Mouse (Mus musculus): ENCODE measurements around the gene Lrp3.

Lrp3 gene

DNA sequence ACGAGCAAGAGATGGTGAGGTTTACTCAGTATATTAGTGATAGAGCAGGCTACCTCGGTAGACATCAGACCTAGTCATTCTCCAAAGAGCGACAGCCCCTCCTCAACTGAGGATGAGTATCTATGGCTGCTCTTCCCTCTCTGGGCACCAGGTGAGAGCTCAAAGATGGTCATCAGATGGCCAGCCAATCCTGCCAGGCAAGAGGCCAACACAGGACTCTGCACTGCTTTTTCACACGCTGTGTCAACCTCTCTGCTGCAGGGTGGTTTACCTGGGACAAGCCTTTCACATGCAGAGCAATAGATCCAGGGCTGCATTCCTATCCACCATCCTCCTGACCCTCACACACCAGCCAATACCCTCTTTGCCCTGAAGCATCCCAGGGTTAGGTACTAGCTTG, 3.5 kb downstream of the Lrp3 start:
- ChIA-PET CTCF (no interaction called here), POLR2A (interaction anchor here in 2 of 4 experiments (0.5 to 1.1 kb wide), 4 partner anchors 25 to 682 kb away, joined by 3 to 7 read pairs (median 3); partner anchors contain the start of gene Slc7a10 (in 1 of the 2))

- POLR2A ChIA-PET = no interaction called here
- CTCF ChIA-PET = no interaction called here
Measured at GRCm38 (mm10) chr7:35199755-35200154, 15.5 kb downstream of the Lrp3 start.

GRCm38 (mm10) chr7:35198981-35199754, 16.1 kb downstream of the Lrp3 start:
- CTCF ChIA-PET = no interaction called here
- POLR2A ChIA-PET = no interaction called here

- POLR2A ChIA-PET = interaction anchor here in 1 of 4 experiments (0.7 kb wide), 1 partner anchor 19 kb away, joined by 3 read pairs; the partner anchor contains the start of gene Lrp3
- CTCF ChIA-PET = no interaction called here
Measured at GRCm38 (mm10) chr7:35197022-35197421, 18.3 kb downstream of the Lrp3 start.

DNA sequence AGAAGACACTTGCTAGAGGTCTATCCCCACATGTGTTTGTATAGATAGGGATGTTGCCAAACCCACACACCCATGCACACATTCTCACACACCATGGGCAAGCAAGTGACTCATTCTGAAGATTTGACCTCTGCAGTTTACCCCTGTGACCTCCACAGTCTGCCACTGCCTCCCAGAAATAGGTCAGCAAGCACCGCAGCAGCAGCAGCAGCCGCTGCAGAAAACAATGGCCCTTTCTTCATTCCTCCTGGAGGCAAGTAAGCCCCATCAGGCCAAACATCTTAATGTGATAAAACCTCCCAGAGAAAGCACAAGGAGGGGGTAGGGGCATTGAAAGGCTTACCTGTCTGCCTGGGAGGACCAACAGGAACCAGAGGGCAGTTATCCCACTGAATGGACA, 24.0 kb downstream of the Lrp3 start:
- CTCF ChIA-PET = interaction anchor here in 1 of 4 experiments (1.0 kb wide), 1 partner anchor 73 kb away, joined by 3 read pairs; no protein-coding TSS in a partner anchor

GRCm38 (mm10) chr7:35189699-35190098, 25.6 kb downstream of the Lrp3 start:
- CTCF ChIA-PET = no interaction called here
- POLR2A ChIA-PET = interaction anchor here in 1 of 4 experiments (0.5 kb wide), 1 partner anchor 69 kb away, joined by 3 read pairs; no protein-coding TSS in a partner anchor

More for the DNA sequence above, 24.0 kb downstream of the Lrp3 start:
- POLR2A ChIA-PET = no interaction called here

- POLR2A ChIA-PET = interaction anchor here in 2 of 4 experiments (0.6 to 1.0 kb wide), 5 partner anchors 16 to 360 kb away, joined by 3 to 6 read pairs (median 3); no protein-coding TSS in a partner anchor
- CTCF ChIA-PET = interaction anchor here in 3 of 4 experiments (0.6 to 2.0 kb wide), 9 partner anchors 9 to 374 kb away, joined by 3 to 9 read pairs (median 4); no protein-coding TSS in a partner anchor
Measured at GRCm38 (mm10) chr7:35185889-35186569, 29.3 kb downstream of the Lrp3 start, which contains the start of gene Slc7a10. Slc7a10 (plus strand) TSS chr7:35186385.

GRCm38 (mm10) chr7:35184833-35185724, 30.2 kb downstream of the Lrp3 start:
- ChIA-PET POLR2A (interaction anchor here in 3 of 4 experiments (0.6 to 1.5 kb wide), 4 partner anchors 48 to 359 kb away, joined by 4 to 6 read pairs (median 5); no protein-coding TSS in a partner anchor), CTCF (interaction anchor here in 3 of 4 experiments (0.6 to 2.0 kb wide), 9 partner anchors 8 to 778 kb away, joined by 3 to 6 read pairs (median 4); no protein-coding TSS in a partner anchor)

DNA sequence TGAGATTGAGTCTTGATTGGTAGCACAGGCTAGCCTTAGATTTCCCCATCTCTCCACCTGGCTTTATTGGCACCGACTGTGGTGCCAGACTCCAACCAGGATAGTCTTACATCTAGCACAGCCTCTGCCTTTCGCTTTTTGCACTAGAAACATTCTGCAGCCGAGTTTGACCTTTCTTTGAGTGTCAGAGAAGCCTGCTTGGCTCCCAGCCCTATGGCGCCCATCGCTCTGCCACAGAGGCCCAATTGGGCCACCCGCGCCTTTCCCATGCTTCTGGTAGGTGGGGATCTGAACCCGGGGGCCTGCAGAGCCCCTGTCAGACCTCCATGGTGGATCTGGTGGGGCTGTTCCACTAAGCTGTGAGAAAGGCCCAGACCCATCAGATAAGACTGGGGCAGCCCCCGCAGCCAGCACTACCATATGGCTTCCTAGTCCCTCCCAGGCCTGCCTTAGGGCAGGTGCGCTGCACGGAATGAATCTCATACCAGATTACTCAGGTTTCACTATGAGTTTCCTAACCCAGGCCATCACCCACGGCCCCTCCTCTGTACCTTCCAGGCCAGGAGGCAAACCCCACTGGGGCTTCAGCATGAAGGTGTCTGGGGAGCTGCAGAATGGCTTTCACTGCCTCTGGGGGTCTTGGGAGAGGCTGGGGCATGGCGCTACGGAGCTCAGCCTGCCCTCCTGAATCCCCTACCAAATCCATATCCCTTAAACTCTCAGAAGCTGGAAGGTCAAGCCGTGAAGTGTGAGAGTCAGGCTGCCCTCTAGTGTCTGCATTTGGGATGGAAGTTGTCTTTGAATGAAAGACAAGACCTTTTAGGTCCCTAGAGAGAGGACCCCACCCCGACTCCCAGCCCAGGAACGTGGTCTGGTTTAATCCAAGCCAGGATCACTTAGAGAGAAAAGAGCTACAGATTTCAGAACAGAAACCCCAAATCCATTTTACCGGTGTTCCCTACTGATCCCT, 38.6 kb downstream of the Lrp3 start:
- POLR2A ChIA-PET = interaction anchor here in 3 of 4 experiments (0.5 to 1.2 kb wide), 4 partner anchors 56 to 501 kb away, joined by 3 to 4 read pairs (median 3); partner anchors contain the start of gene Chst8 (in 1 of the 3)
- CTCF ChIA-PET = interaction anchor here (0.5 to 1.8 kb wide), 43 partner anchors 8 to 737 kb away, joined by 3 to 11 read pairs (median 3); partner anchors contain the start of genes Slc7a10 (in 2 of the 4), Cebpa (in 1 of the 4) and Cebpg (in 1 of the 4)

DNA sequence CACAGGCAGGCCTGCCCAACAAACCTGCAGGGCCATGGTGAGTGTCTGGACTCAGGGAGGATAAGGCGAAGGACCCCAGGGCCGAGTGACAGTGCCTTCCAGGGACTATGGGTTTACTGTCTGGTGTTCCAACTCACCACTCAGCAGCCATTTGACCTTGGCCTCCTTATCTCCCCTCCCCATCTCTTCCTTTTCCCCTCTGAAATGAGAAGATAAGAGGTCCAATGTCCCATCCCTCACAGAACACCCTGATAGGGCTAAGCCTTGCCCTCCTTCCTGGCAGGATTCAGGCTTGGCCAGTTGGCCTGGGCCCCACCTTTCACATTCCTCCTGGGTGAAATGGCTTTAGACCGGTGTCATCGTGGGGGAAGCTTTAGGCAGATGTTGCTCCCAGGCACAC, 39.8 kb downstream of the Lrp3 start:
- ChIA-PET POLR2A (no interaction called here), CTCF (interaction anchor here in 1 of 4 experiments (0.7 kb wide), 1 partner anchor 88 kb away, joined by 4 read pairs; no protein-coding TSS in a partner anchor)

- ChIA-PET CTCF (interaction anchor here (0.6 to 5.5 kb wide), 22 partner anchors 38 to 602 kb away, joined by 3 to 63 read pairs (median 8); partner anchors contain the start of genes Cebpa (in 1 of the 4) and Cebpg (in 1 of the 4)), POLR2A (interaction anchor here in 2 of 4 experiments (0.6 to 3.1 kb wide), 3 partner anchors 55 to 260 kb away, joined by 3 to 11 read pairs (median 4); partner anchors contain the start of genes Cebpa (in 1 of the 2) and Pepd (in 1 of the 2))
Measured at GRCm38 (mm10) chr7:35172519-35172918, 42.8 kb downstream of the Lrp3 start.

- POLR2A ChIA-PET = interaction anchor here in 2 of 4 experiments (0.6 to 3.1 kb wide), 11 partner anchors 12 to 497 kb away, joined by 3 to 11 read pairs (median 3); partner anchors contain the start of genes Cebpa (in 1 of the 2), Chst8 (in 1 of the 2) and Pepd (in 1 of the 2)
- CTCF ChIA-PET = interaction anchor here (0.6 to 5.5 kb wide), 60 partner anchors 9 to 601 kb away, joined by 3 to 63 read pairs (median 4); partner anchors contain the start of genes Cebpa (in 3 of the 4), Cebpg (in 2 of the 4), Cep89 (in 1 of the 4) and Faap24 (in 1 of the 4)
Measured at GRCm38 (mm10) chr7:35171867-35172382, 43.4 kb downstream of the Lrp3 start.

GRCm38 (mm10) chr7:35169341-35169740, 46.0 kb downstream of the Lrp3 start:
- POLR2A ChIA-PET = interaction anchor here (0.5 to 1.7 kb wide), 11 partner anchors 13 to 379 kb away, joined by 3 to 5 read pairs (median 3); partner anchors contain the start of genes Cebpa (in 1 of the 4), Cebpg (in 1 of the 4), Chst8 (in 1 of the 4) and Rhpn2 (in 1 of the 4)
- CTCF ChIA-PET = interaction anchor here (0.5 to 5.5 kb wide), 54 partner anchors 8 to 490 kb away, joined by 3 to 63 read pairs (median 4); partner anchors contain the start of genes Cebpa (in 2 of the 4), Cebpg (in 1 of the 4) and Lrp3 (in 1 of the 4)

GRCm38 (mm10) chr7:35167925-35168324, 47.4 kb downstream of the Lrp3 start:
- ChIA-PET POLR2A (interaction anchor here in 1 of 4 experiments (0.7 kb wide), 1 partner anchor 438 kb away, joined by 3 read pairs; no protein-coding TSS in a partner anchor), CTCF (interaction anchor here in 2 of 4 experiments (0.6 to 2.4 kb wide), 4 partner anchors 9 to 342 kb away, joined by 3 to 15 read pairs (median 3); no protein-coding TSS in a partner anchor)

GRCm38 (mm10) chr7:35166988-35167387, 48.3 kb downstream of the Lrp3 start:
- CTCF ChIA-PET = interaction anchor here in 2 of 4 experiments (0.6 to 1.9 kb wide), 2 partner anchors 10 to 103 kb away, joined by 4 to 5 read pairs; no protein-coding TSS in a partner anchor
- POLR2A ChIA-PET = no interaction called here

DNA sequence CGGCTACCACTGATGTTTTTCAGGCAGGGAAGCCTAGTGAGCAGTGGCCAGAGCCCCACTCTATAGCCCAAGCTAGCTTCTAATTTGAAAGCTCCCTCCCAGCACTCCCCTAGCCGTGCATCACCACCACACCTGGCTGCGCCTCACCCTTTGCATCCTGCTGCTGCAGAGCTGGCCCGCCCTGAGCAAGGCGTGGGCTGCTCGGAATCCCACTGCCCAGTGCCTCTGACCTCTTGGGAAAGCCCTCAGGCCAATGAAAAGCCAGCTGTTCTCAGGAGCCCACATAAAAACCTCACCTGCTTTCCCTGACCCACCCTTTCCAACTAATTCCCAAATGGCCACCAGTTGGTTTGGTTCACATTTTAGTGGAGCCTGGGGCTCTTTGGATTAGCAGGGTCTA, 51.2 kb downstream of the Lrp3 start:
- CTCF ChIA-PET = interaction anchor here in 2 of 4 experiments (0.5 to 1.1 kb wide), 5 partner anchors 12 to 138 kb away, joined by 3 to 4 read pairs (median 3); no protein-coding TSS in a partner anchor
- POLR2A ChIA-PET = interaction anchor here in 2 of 4 experiments (0.6 to 0.9 kb wide), 2 partner anchors 18 to 429 kb away, joined by 3 read pairs; no protein-coding TSS in a partner anchor

Data from embryonic stem cell, embryonic (primary cell).